Mouse (Mus musculus) cerebellum, adult 8-10 months (tissue): Measurements from ENCODE around the gene Cyp4f17.
"Not testable (repeated sequence)": the region's sequence is repeated elsewhere in the genome, so short reads cannot be mapped to it uniquely, and the experiment has no call there.

Source experiments
- DNase-seq: peaks from one replicate; pipeline ENCODE4 v3.0.0; 2022

The Cyp4f17 gene

DNA sequence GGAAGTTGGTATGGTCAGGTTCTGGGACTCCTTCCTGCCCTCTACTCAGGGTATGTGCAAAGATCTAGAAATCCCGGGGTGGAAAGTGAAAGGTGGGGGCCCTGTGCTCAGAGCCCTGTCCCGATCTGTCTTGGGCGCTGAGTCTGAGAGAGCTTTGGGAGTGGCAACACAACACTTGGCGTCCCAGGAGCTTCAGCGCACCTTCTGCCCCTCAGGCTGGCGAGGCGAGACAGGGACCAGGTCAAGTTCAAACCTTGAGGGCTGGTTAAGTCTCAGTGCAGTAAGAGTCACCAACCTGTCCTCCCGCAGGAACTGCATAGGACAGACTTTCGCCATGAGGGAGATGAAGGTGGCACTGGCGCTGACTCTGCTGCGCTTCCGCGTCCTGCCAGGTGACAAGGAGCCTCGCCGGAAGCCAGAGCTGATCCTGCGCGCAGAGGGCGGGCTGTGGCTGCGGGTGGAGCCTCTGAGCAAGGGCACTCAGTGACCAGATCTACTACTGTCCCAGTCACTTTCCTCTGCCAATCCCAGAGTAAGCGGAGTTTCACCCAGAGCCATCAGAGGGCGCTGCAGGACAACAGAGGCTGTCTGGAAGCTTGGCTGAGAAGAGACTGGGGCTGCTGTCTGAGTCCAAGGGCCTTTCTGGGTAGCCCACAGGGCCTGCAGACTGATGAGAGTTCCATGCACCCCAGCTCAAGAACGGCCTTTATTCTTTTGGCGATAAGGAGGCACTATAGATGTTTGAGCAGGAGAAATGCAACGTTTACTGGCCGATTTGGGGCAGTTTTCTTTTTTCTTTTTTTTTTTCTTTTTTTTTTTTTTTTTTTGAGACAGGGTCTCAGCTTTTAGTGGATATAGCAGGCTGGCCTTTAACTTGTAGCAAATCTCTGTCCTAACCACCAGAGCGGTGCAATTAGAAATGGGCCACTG, 22.8 kb downstream of the Cyp4f17 start:
- DNase-seq = peak; percentile 94

GRCm38 (mm10) chr17:32532356-32532755, 26.5 kb downstream of the Cyp4f17 start:
- not testable (repeated sequence) for DNase-seq

- DNase-seq = no peak
Observed at GRCm38 (mm10) chr17:32534068-32534467, 28.2 kb downstream of the Cyp4f17 start.

DNA sequence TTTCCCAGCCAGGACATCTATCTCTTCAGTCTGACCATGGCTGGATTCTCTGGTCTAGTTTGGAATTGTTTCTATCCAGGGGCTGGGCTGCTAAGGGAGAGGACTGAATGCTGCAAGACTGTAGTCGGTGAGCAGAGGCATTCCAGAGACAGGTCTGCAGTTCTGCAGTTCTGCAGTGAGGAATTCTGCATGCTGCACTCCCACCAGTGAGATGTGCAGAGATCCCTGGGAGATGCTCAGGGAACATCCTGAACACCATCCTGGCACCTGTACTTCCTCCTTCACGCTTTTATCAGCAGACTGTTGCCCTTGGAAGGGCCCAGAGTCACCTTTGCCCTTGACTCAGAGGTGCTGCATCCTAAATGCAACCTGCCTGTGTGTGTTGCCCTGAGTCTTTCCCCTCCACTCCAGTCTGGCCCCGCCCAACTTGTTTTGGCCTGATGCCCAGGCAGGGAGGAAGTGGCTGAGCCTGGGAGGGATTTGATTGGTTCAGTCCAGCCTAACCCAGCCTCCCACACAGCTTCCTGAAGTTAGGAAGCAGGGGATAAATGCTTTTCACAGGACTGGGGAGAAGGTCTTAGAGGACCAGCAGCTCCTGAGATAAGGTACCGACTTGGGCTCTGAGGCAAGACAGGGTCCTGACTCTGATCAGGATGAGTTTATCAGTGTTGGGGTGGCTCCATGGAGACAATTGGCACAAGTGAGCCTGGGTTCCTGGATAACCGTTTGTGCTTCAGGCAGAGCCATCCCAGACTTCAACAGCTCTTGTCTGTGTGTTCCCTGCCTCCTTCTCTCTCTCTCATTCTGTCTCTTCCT, 30.4 kb downstream of the Cyp4f17 start, which contains the start of gene Cyp4f16:
Cyp4f16 (plus strand) TSS at position 508 of the 816 bp plus-strand sequence.
- peak; percentile 89 for DNase-seq

GRCm38 (mm10) chr17:32536867-32537250, 31.0 kb downstream of the Cyp4f17 start:
- DNase-seq = peak; percentile 31

GRCm38 (mm10) chr17:32544792-32545191, 38.9 kb downstream of the Cyp4f17 start:
- DNase-seq = not testable (repeated sequence)

GRCm38 (mm10) chr17:32550377-32550776, 44.5 kb downstream of the Cyp4f17 start:
- not testable (repeated sequence) for DNase-seq

- peak; percentile 89 for DNase-seq
Observed at GRCm38 (mm10) chr17:32550900-32551770, 45.3 kb downstream of the Cyp4f17 start.

GRCm38 (mm10) chr17:32553016-32553415, 47.2 kb downstream of the Cyp4f17 start:
- DNase-seq = not testable (repeated sequence)

GRCm38 (mm10) chr17:32554368-32554767, 48.5 kb downstream of the Cyp4f17 start:
- DNase-seq = not testable (repeated sequence)

- DNase-seq = not testable (repeated sequence)
Observed at GRCm38 (mm10) chr17:32563301-32563700, 57.5 kb downstream of the Cyp4f17 start.

DNA sequence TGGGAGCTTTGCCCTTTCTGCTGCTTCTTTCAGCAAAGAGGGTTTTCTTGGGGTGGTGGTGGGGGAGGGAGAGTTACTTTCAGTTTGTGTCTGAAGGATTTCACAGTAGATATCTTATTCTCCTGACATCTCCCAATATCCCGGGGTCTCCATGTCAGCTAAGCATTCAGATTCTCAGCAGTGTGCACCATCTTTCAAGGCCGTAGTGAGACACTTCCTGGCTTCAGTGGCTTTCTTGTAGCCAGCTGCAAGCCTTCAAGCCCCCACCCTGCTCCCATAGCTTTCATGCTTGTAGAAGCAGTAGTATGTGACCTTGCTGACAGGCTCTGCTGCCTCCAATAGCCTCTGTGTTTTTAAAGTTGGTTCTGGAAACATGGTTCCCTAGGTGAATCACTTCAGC, 67.4 kb downstream of the Cyp4f17 start:
- DNase-seq = not testable (repeated sequence)

DNA sequence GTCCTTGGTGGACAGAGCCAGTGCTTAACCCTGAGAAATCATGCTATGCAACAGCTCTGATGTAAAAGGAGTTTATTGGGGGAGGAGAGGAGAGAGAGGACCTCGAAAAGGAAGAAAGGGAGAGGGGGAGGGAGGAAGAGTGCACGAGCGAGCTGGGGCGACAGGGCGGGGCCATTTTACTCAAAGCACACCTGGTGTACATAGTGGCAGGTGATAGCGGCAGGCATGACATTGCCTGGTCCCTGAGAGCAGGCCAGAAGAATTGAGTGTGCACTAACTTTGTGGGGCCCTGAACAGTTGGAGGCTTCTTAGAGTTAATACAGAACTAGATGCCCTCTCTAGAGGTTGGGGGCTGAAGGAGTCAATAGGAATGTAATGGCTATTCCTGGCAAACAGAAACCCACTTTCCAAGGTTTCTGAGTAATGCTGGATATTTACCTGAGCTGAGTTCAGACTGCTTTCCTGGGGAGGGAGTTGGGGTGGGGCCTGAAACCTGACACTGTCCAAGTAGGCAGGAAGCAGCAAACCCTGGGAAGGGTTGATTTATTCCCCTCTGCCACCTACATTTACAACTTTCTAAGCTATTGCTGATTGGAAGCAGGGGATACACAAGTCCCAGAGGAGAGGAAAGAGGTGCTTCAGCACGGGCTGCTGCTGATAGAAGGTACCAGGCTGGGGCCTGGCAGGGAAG, 71.8 kb downstream of the Cyp4f17 start:
- no peak for DNase-seq
